Mouse (Mus musculus): Measurements from ENCODE around the gene Taok1.

DNA sequence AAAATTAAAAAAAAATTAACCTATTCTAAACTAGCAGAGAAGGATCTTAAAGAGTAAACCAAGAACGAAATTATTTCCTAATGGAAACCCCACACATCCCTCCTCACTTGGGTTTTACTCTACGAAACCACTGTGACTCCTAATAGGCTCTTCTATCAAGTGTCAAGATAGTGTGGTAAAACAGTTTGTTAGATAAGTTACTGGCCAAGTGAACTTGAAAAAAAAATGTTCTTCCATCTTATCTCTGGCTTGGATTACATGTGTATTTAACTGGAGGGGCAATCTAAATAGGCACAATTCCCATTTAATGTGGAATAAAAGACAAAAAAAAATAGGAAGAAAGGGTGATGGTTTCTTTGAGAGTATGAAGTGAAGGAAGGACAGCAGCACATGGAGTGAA, 76.8 kb downstream of the Taok1 start:
- TF ChIP-seq CTCF (IDR thresholded peaks at IDR 0.05; ENCODE audit: low read depth) (no peak), EP300 (optimal IDR thresholded peaks at IDR 0.05) (no peak)

Measured in stomach, postnatal 0 days (tissue).